In genomic region chr8:117094053-117094452, GRCm38 (mm10) we compare ENCODE assay signal across 14 mouse cellular contexts. TPM values are rescaled to one million over a fixed set of nuclear protein-coding genes. Genes with fewer than 3 reads are reported as not detected.
DNase-seq lines count a peak whose midpoint lies in the region; ATAC-seq and TF ChIP-seq lines count a peak whose summit lies in the region.
"Had no signal": no experiment of that assay in that cellular context is flagged by ENCODE, and none has a peak within 500 bp of the region (broad histone marks: within the 10 kb centered on the region; RNA-seq: fewer than 3 reads in every experiment).

No protein-coding gene starts in this region.

- TF ChIP-seq POLR2A in embryonic fibroblast, embryonic 13.5 days (IDR thresholded peaks at IDR 0.05; ENCODE audit: low read depth, low read length): no peak
- no peak for TF ChIP-seq POLR2A in limb, embryonic 14.5 days (IDR thresholded peaks at IDR 0.05; ENCODE audit: borderline replicate concordance, extremely low read depth, insufficient read depth, insufficient read length)

- no peak for ATAC-seq in heart, embryonic 12.5 days (ENCODE audit: insufficient number of reproducible peaks, low FRiP score)
- no peak for ATAC-seq in limb, embryonic 14.5 days (ENCODE audit: low FRiP score, low read depth)

- no peak overlapping the region for H3K27ac ChIP-seq in heart, embryonic 12.5 days (ENCODE audit: poor library complexity, severe bottlenecking)
- peak overlapping the region; percentile 41 for H3K27ac ChIP-seq in embryonic fibroblast, embryonic 13.5 days (ENCODE audit: insufficient read depth, low read length)
- H3K27ac ChIP-seq in limb, embryonic 14.5 days (replicated peaks; ENCODE audit: low read depth, low read length): no peak overlapping the region
- no peak overlapping the region for H3K27ac ChIP-seq in midbrain, embryonic 10.5 days (replicated peaks)
- H3K27ac ChIP-seq in hindbrain, embryonic 10.5 days: no peak overlapping the region
- H3K27ac ChIP-seq: embryonic facial prominence, embryonic 12.5 days; heart, adult 2 months had no signal

- no peak for TF ChIP-seq CTCF in embryonic fibroblast, embryonic 13.5 days (IDR thresholded peaks at IDR 0.05; ENCODE audit: borderline replicate concordance, insufficient read depth, low read length)

- H3K4me1 ChIP-seq in heart, embryonic 12.5 days (replicated peaks): 0 out of 2 replicates have a peak, but pooled peaks cover 8% of the 10 kb centered on the region
- 0 out of 2 replicates have a peak, but pooled peaks cover 9% of the 10 kb centered on the region for H3K4me1 ChIP-seq in embryonic fibroblast, embryonic 13.5 days (ENCODE audit: control insufficient read depth, insufficient read depth, low read length)
- H3K4me1 ChIP-seq in limb, embryonic 14.5 days (ENCODE audit: control insufficient read depth, insufficient read depth, low read length): peaks cover 16% of the 10 kb centered on the region
- peaks cover 20% of the 10 kb centered on the region for H3K4me1 ChIP-seq in midbrain, embryonic 10.5 days
- peaks cover 19% of the 10 kb centered on the region for H3K4me1 ChIP-seq in hindbrain, embryonic 10.5 days (replicated peaks)

- no peak overlapping the region for H3K4me2 ChIP-seq in heart, embryonic 12.5 days
- no peak overlapping the region for H3K4me2 ChIP-seq in limb, embryonic 14.5 days (replicated peaks; ENCODE audit: low read depth, low read length, severe bottlenecking)
- H3K4me2 ChIP-seq: embryonic facial prominence, embryonic 12.5 days; midbrain, embryonic 11.5 days had no signal

- 23% methylated on average over 5 of the region's 5 CpGs for WGBS in heart, embryonic 12.5 days
- WGBS in limb, embryonic 14.5 days: 52% methylated on average over 5 of the region's 5 CpGs
- WGBS in midbrain, embryonic 10.5 days: 72% methylated on average over 5 of the region's 5 CpGs
- WGBS in hindbrain, embryonic 10.5 days: 64% methylated on average over 5 of the region's 5 CpGs

- no peak overlapping the region for H3K9ac ChIP-seq in heart, embryonic 12.5 days
- H3K9ac ChIP-seq in limb, embryonic 14.5 days (ENCODE audit: low read depth, low read length, severe bottlenecking): no peak overlapping the region
- H3K9ac ChIP-seq: embryonic facial prominence, embryonic 12.5 days had no signal

- no peak overlapping the region for H3K4me3 ChIP-seq in heart, embryonic 12.5 days
- H3K4me3 ChIP-seq in embryonic fibroblast, embryonic 13.5 days (ENCODE audit: insufficient read depth, low read length): no peak overlapping the region
- H3K4me3 ChIP-seq in limb, embryonic 14.5 days (replicated peaks; ENCODE audit: low read length): no peak overlapping the region
- no peak overlapping the region for H3K4me3 ChIP-seq in midbrain, embryonic 10.5 days
- H3K4me3 ChIP-seq in hindbrain, embryonic 10.5 days: no peak overlapping the region
- H3K4me3 ChIP-seq: embryonic facial prominence, embryonic 12.5 days; heart, adult 2 months had no signal

- H3K36me3 ChIP-seq in heart, embryonic 12.5 days: no peaks in the 10 kb centered on the region
- no peaks in the 10 kb centered on the region for H3K36me3 ChIP-seq in limb, embryonic 14.5 days (ENCODE audit: control insufficient read depth, insufficient read depth, low read length)
- H3K36me3 ChIP-seq in midbrain, embryonic 10.5 days: no peaks in the 10 kb centered on the region
- no peaks in the 10 kb centered on the region for H3K36me3 ChIP-seq in hindbrain, embryonic 10.5 days
- H3K36me3 ChIP-seq: embryonic facial prominence, embryonic 12.5 days had no signal

- peak; percentile 42 for DNase-seq in heart, adult 8-10 months (ENCODE audit: low spot score)
- peak; percentile 48 for DNase-seq in Muller cell, postnatal 12 days (ENCODE audit: inconsistent ontology term)
- DNase-seq in limb, embryonic 14.5 days (ENCODE audit: low spot score): peak; percentile 46
- no peak for DNase-seq in midbrain, embryonic 10.5 days (ENCODE audit: low spot score)
- no peak for DNase-seq in hindbrain, embryonic 10.5 days (ENCODE audit: low spot score)
- DNase-seq in ovary, postnatal 14 days (ENCODE audit: low spot score): no peak

- H3K9me3 ChIP-seq in heart, embryonic 12.5 days (replicated peaks): no peaks in the 10 kb centered on the region
- H3K9me3 ChIP-seq in limb, embryonic 14.5 days (ENCODE audit: control insufficient read depth, low read length): no peaks in the 10 kb centered on the region
- no peaks in the 10 kb centered on the region; the same call in 1 of the 2 replicates for H3K9me3 ChIP-seq in midbrain, embryonic 10.5 days (replicated peaks)
- no peaks in the 10 kb centered on the region for H3K9me3 ChIP-seq in hindbrain, embryonic 10.5 days
- H3K9me3 ChIP-seq: embryonic facial prominence, embryonic 12.5 days had no signal

- no peaks in the 10 kb centered on the region for H3K27me3 ChIP-seq in heart, embryonic 12.5 days (replicated peaks)
- no peaks in the 10 kb centered on the region for H3K27me3 ChIP-seq in limb, embryonic 14.5 days (ENCODE audit: control insufficient read depth, insufficient read depth, low read length)
- no peaks in the 10 kb centered on the region for H3K27me3 ChIP-seq in midbrain, embryonic 10.5 days (ENCODE audit: low read depth, poor library complexity, severe bottlenecking)
- H3K27me3 ChIP-seq in hindbrain, embryonic 10.5 days (ENCODE audit: insufficient read depth, poor library complexity, severe bottlenecking): no peaks in the 10 kb centered on the region
- H3K27me3 ChIP-seq: embryonic facial prominence, embryonic 12.5 days had no signal

RNA-seq across cellular contexts. Expression of gene Bco1, which starts 1.6 kb away (rescaled TPM):
- not detected for total RNA-seq in heart, adult 8-10 months (2022)
- polyA plus RNA-seq in heart, embryonic 12.5 days (2016; fragmentation: Nextera tagmentation; extraction: Ambion mirVana): 0.08 and 0.34 TPM in 2 replicates
- 0.22 TPM in 1 of 2 replicates, not detected in the other for polyA plus RNA-seq in embryonic fibroblast, embryonic 13.5 days (2011; ENCODE audit: insufficient read length, low read depth, missing spikeins)
- 0.25 and 0.29 TPM in 2 replicates for polyA plus RNA-seq in limb, embryonic 14.5 days (2012; rRNA removed)
- polyA plus RNA-seq in limb, embryonic 14.5 days (2014; fragmentation: Nextera tagmentation; extraction: Ambion mirVana): 0.48 and 0.65 TPM in 2 replicates
- 0.05 and 0.10 TPM in 2 replicates for polyA plus RNA-seq in midbrain, embryonic 10.5 days (2016; fragmentation: Nextera tagmentation; extraction: Ambion mirVana)
- polyA plus RNA-seq in hindbrain, embryonic 10.5 days (2016; fragmentation: Nextera tagmentation; extraction: Ambion mirVana): 0.21 and 0.22 TPM in 2 replicates
- total RNA-seq: CH12.LX; heart, adult 2 months; layer of hippocampus, adult 18-20 months; neutrophil, adult 5-6 weeks had no signal

RNA-seq across cellular contexts. Expression of gene Pkd1l2, which starts 11.8 kb away (rescaled TPM):
- total RNA-seq in heart, adult 8-10 months (2022): under 1 TPM in 2 of 4 experiments, not detected in 2; 0.03 to 0.17 TPM
- polyA plus RNA-seq in heart, embryonic 12.5 days (2016; fragmentation: Nextera tagmentation; extraction: Ambion mirVana): 0.11 TPM in 1 of 2 replicates, not detected in the other
- polyA plus RNA-seq in embryonic fibroblast, embryonic 13.5 days (2011; ENCODE audit: insufficient read length, low read depth, missing spikeins): not detected in 2 replicates
- 0.04 and 0.16 TPM in 2 replicates for polyA plus RNA-seq in limb, embryonic 14.5 days (2012; rRNA removed)
- polyA plus RNA-seq in limb, embryonic 14.5 days (2014; fragmentation: Nextera tagmentation; extraction: Ambion mirVana): 0.07 and 0.08 TPM in 2 replicates
- polyA plus RNA-seq in midbrain, embryonic 10.5 days (2016; fragmentation: Nextera tagmentation; extraction: Ambion mirVana): 0.05 TPM in 1 of 2 replicates, not detected in the other
- polyA plus RNA-seq in hindbrain, embryonic 10.5 days (2016; fragmentation: Nextera tagmentation; extraction: Ambion mirVana): 0.24 TPM in 1 of 2 replicates, not detected in the other
- total RNA-seq: CH12.LX; heart, adult 2 months had no signal
- polyA plus RNA-seq: embryonic facial prominence, embryonic 12.5 days; heart, adult 2 months; midbrain, embryonic 11.5 days had no signal

Comparison
In these comparisons a context has a peak if more than half of its experiments do, and no peak if none do; other contexts are left out.
1. DNase-seq: peak in heart, adult 8-10 months (single experiment), Muller cell, postnatal 12 days (single experiment) and limb, embryonic 14.5 days (single experiment); none in midbrain, embryonic 10.5 days (single experiment), hindbrain, embryonic 10.5 days (single experiment) and ovary, postnatal 14 days (single experiment).